In genomic region chr5:149146691-149147090, GRCm38 (mm10) we compare ENCODE assay signal across 28 mouse cellular contexts. TPM values are rescaled to one million over a fixed set of nuclear protein-coding genes. Genes with fewer than 3 reads are reported as not detected.
A peak's percentile ranks its signal among the peaks of the same experiment; 100 is the strongest.
DNase-seq lines count a peak whose midpoint lies in the region; ATAC-seq and TF ChIP-seq lines count a peak whose summit lies in the region.
"Had no signal": no experiment of that assay in that cellular context is flagged by ENCODE, and none has a peak within 500 bp of the region (broad histone marks: within the 10 kb centered on the region; RNA-seq: fewer than 3 reads in every experiment).

No protein-coding gene starts in this region.

- H3K4me1 ChIP-seq in liver, embryonic 11.5 days (replicated peaks; ENCODE audit: control insufficient read depth, insufficient read depth, low read length) = 0 out of 2 replicates have a peak, but pooled peaks cover 4% of the 10 kb centered on the region
- H3K4me1 ChIP-seq in liver, postnatal 0 days (ENCODE audit: insufficient read depth) = no peaks in the 10 kb centered on the region
- peaks cover 13% of the 10 kb centered on the region for H3K4me1 ChIP-seq in liver, embryonic 15.5 days (replicated peaks)
- H3K4me1 ChIP-seq: heart, embryonic 13.5 days had no signal

- WGBS in liver, embryonic 11.5 days = 70% methylated on average over 7 of the region's 7 CpGs
- 77% methylated on average over 7 of the region's 7 CpGs for WGBS in liver, postnatal 0 days (ENCODE audit: insufficient replicate concordance)
- WGBS in liver, embryonic 15.5 days (ENCODE audit: insufficient replicate concordance) = 63% methylated on average over 7 of the region's 7 CpGs

- no peaks in the 10 kb centered on the region for H3K9me3 ChIP-seq in liver, embryonic 11.5 days (ENCODE audit: control insufficient read depth, low read length)
- H3K9me3 ChIP-seq in liver, postnatal 0 days (ENCODE audit: low read length) = no peaks in the 10 kb centered on the region
- no peaks in the 10 kb centered on the region for H3K9me3 ChIP-seq in liver, embryonic 15.5 days (replicated peaks)
- H3K9me3 ChIP-seq: embryonic facial prominence, embryonic 15.5 days; G1E had no signal

- no peak overlapping the region for H3K4me3 ChIP-seq in liver, embryonic 11.5 days (ENCODE audit: low read depth, low read length)
- H3K4me3 ChIP-seq in liver, postnatal 0 days (ENCODE audit: low read depth, low read length) = no peak overlapping the region
- H3K4me3 ChIP-seq in liver, embryonic 15.5 days (replicated peaks) = no peak overlapping the region
- H3K4me3 ChIP-seq: embryonic facial prominence, embryonic 12.5 days; embryonic facial prominence, embryonic 15.5 days; gastrocnemius, adult 2 months; heart, embryonic 13.5 days had no signal

- no peak for DNase-seq in liver, embryonic 11.5 days (ENCODE audit: low spot score)
- DNase-seq in liver, postnatal 0 days = no peak
- peak; percentile 6 for DNase-seq in thymus, postnatal 4 days
- no peak for DNase-seq in thymus, postnatal 36 days
- DNase-seq in right cerebral cortex, postnatal 14 days = no peak
- DNase-seq in lung, adult 18-20 months = no peak
- DNase-seq: adrenal gland, adult 2 months; adrenal gland, postnatal 14 days; B cell, adult 2 months; cerebellum, adult 11-12 months; cerebellum, adult 8-10 months; cerebellum, postnatal 14 days; forebrain, postnatal 0 days; gastrocnemius, adult 2 months; gastrocnemius, postnatal 14 days; heart, adult 18-20 months; heart, postnatal 14 days; heart, postnatal 4 days had no signal

- ATAC-seq in liver, embryonic 11.5 days (replicated peaks; ENCODE audit: low FRiP score) = peak; percentile 58
- no peak for ATAC-seq in liver, postnatal 0 days
- ATAC-seq in liver, embryonic 15.5 days (ENCODE audit: insufficient read depth) = peak; percentile 42; the same call in 1 of the 2 replicates
- ATAC-seq in megakaryocyte-erythroid progenitor cell, adult 5-6 weeks (replicated peaks; ENCODE audit: low FRiP score, low TSS enrichment, poor library complexity, severe bottlenecking) = peak; percentile 80
- ATAC-seq: forebrain, embryonic 14.5 days; forebrain, postnatal 0 days; hindbrain, postnatal 0 days had no signal

- H3K27me3 ChIP-seq in liver, embryonic 11.5 days (replicated peaks; ENCODE audit: control insufficient read depth, insufficient read depth, low read length) = no peaks in the 10 kb centered on the region
- no peaks in the 10 kb centered on the region for H3K27me3 ChIP-seq in liver, postnatal 0 days (ENCODE audit: insufficient read depth, low read length)
- H3K27me3 ChIP-seq in liver, embryonic 15.5 days = no peaks in the 10 kb centered on the region
- H3K27me3 ChIP-seq: CH12.LX; embryonic facial prominence, embryonic 12.5 days; embryonic facial prominence, embryonic 15.5 days; heart, embryonic 13.5 days had no signal

- no peak for TF ChIP-seq CTCF in liver, postnatal 0 days (IDR thresholded peaks at IDR 0.05; ENCODE audit: low read depth)

- no peak overlapping the region for H3K4me2 ChIP-seq in liver, embryonic 11.5 days
- H3K4me2 ChIP-seq in liver, postnatal 0 days (ENCODE audit: low read depth, low read length) = no peak overlapping the region
- no peak overlapping the region for H3K4me2 ChIP-seq in liver, embryonic 15.5 days
- H3K4me2 ChIP-seq: embryonic facial prominence, embryonic 12.5 days; embryonic facial prominence, embryonic 15.5 days; heart, embryonic 13.5 days; hindbrain, embryonic 14.5 days had no signal

- H3K36me3 ChIP-seq in liver, embryonic 11.5 days (ENCODE audit: control insufficient read depth, insufficient read depth, low read length) = no peaks in the 10 kb centered on the region
- no peaks in the 10 kb centered on the region for H3K36me3 ChIP-seq in liver, postnatal 0 days (replicated peaks; ENCODE audit: insufficient read depth, low read length)
- H3K36me3 ChIP-seq in liver, embryonic 15.5 days (replicated peaks) = no peaks in the 10 kb centered on the region
- H3K36me3 ChIP-seq: embryonic facial prominence, embryonic 12.5 days; embryonic facial prominence, embryonic 15.5 days; G1E; heart, embryonic 13.5 days had no signal

- no peak for TF ChIP-seq EP300 in liver, postnatal 0 days (IDR thresholded peaks at IDR 0.05; ENCODE audit: low read depth)

- no peak overlapping the region for H3K9ac ChIP-seq in liver, embryonic 11.5 days (ENCODE audit: low read depth, low read length)
- H3K9ac ChIP-seq in liver, postnatal 0 days (replicated peaks) = no peak overlapping the region
- H3K9ac ChIP-seq in liver, embryonic 15.5 days = no peak overlapping the region
- H3K9ac ChIP-seq: embryonic facial prominence, embryonic 12.5 days; embryonic facial prominence, embryonic 15.5 days; forebrain, postnatal 0 days; heart, embryonic 13.5 days; hindbrain, embryonic 14.5 days had no signal

- H3K27ac ChIP-seq in liver, embryonic 11.5 days (ENCODE audit: low read depth, low read length) = no peak overlapping the region
- no peak overlapping the region for H3K27ac ChIP-seq in liver, postnatal 0 days (ENCODE audit: low read depth)
- H3K27ac ChIP-seq in liver, embryonic 15.5 days (replicated peaks) = no peak overlapping the region
- H3K27ac ChIP-seq: embryonic facial prominence, embryonic 12.5 days; embryonic facial prominence, embryonic 15.5 days; gastrocnemius, adult 2 months; heart, embryonic 13.5 days; hindbrain, embryonic 14.5 days; hindbrain, postnatal 0 days had no signal

RNA-seq across cellular contexts. Expression of gene Uspl1, which starts 37.5 kb away (rescaled TPM):
- 53.2 and 62.3 TPM in 2 replicates for polyA plus RNA-seq in liver, embryonic 11.5 days (2014; fragmentation: Nextera tagmentation; extraction: Ambion mirVana)
- polyA plus RNA-seq in liver, postnatal 0 days (2015; fragmentation: Nextera tagmentation; extraction: Ambion mirVana) = 11.7 and 12.4 TPM in 2 replicates
- 17.7 and 18.2 TPM in 2 replicates for polyA plus RNA-seq in liver, embryonic 15.5 days (2015; fragmentation: Nextera tagmentation; extraction: Ambion mirVana)
- total RNA-seq in megakaryocyte-erythroid progenitor cell, adult 5-6 weeks (2014; fragmentation: Nextera tagmentation) = 62.8 and 64.3 TPM in 2 replicates
- 56.6 and 66.9 TPM in 2 replicates for total RNA-seq in megakaryocyte-erythroid progenitor cell, adult 5-6 weeks (2017)

RNA-seq across cellular contexts. Expression of gene Hmgb1, which starts 37.6 kb away (rescaled TPM):
- polyA plus RNA-seq in liver, embryonic 11.5 days (2014; fragmentation: Nextera tagmentation; extraction: Ambion mirVana) = 1,278 and 1,318 TPM in 2 replicates
- 421 and 439 TPM in 2 replicates for polyA plus RNA-seq in liver, postnatal 0 days (2015; fragmentation: Nextera tagmentation; extraction: Ambion mirVana)
- 381 and 440 TPM in 2 replicates for polyA plus RNA-seq in liver, embryonic 15.5 days (2015; fragmentation: Nextera tagmentation; extraction: Ambion mirVana)
- total RNA-seq in megakaryocyte-erythroid progenitor cell, adult 5-6 weeks (2014; fragmentation: Nextera tagmentation) = 800 and 835 TPM in 2 replicates
- 1,093 and 1,199 TPM in 2 replicates for total RNA-seq in megakaryocyte-erythroid progenitor cell, adult 5-6 weeks (2017)
